Mouse (Mus musculus) kidney, postnatal 14 days (tissue): ENCODE measurements around the gene Ndufa12.

ENCODE experiments used
- DNase-seq: peaks from one replicate; pipeline ENCODE4 v3.0.0; 2022; ENCODE audit warnings: mixed read lengths

The Ndufa12 gene

GRCm38 (mm10) chr10:94231025-94231424 is 32.5 kb downstream of the Ndufa12 start:
- DNase-seq, result no peak

GRCm38 (mm10) chr10:94235200-94235599 is 36.7 kb downstream of the Ndufa12 start:
- no peak for DNase-seq

GRCm38 (mm10) chr10:94241346-94241745 is 42.8 kb downstream of the Ndufa12 start:
- no peak for DNase-seq

- DNase-seq, result no peak
Measured at GRCm38 (mm10) chr10:94247748-94248349, 49.3 kb downstream of the Ndufa12 start.

- DNase-seq, result no peak
Measured at GRCm38 (mm10) chr10:94249575-94250456, 51.3 kb downstream of the Ndufa12 start.

GRCm38 (mm10) chr10:94253260-94253807 is 54.8 kb downstream of the Ndufa12 start:
- DNase-seq, result no peak

GRCm38 (mm10) chr10:94254766-94255165 is 56.2 kb downstream of the Ndufa12 start:
- DNase-seq, result no peak

GRCm38 (mm10) chr10:94255744-94256143 is 57.2 kb downstream of the Ndufa12 start:
- no peak for DNase-seq

GRCm38 (mm10) chr10:94256518-94256917 is 58.0 kb downstream of the Ndufa12 start:
- no peak for DNase-seq

- no peak for DNase-seq
Measured at GRCm38 (mm10) chr10:94260544-94260943, 62.0 kb downstream of the Ndufa12 start.

GRCm38 (mm10) chr10:94262646-94263045 is 64.1 kb downstream of the Ndufa12 start:
- no peak for DNase-seq

GRCm38 (mm10) chr10:94263211-94263610 is 64.7 kb downstream of the Ndufa12 start:
- no peak for DNase-seq

GRCm38 (mm10) chr10:94265656-94266542 is 67.4 kb downstream of the Ndufa12 start:
- no peak for DNase-seq
